Mouse (Mus musculus): ENCODE results near the gene Cmtr1. TPM values are rescaled to one million over a fixed set of nuclear protein-coding genes. Genes with fewer than 3 reads are reported as not detected.
A peak's percentile ranks its signal among the peaks of the same experiment; 100 is the strongest.
"Not testable (repeated sequence)": the region's sequence is repeated elsewhere in the genome, so short reads cannot be mapped to it uniquely, and the experiment has no call there.

The Cmtr1 gene
- polyA plus RNA-seq, 1 experiment from 2014 or later: 144 TPM

- no peak overlapping the region for H3K4me3 ChIP-seq (ENCODE audit: low read depth, low read length)
- peaks cover 22% of the 10 kb centered on the region for H3K4me1 ChIP-seq (replicated peaks; ENCODE audit: control insufficient read depth, insufficient read depth, low read length)
- 70% methylated on average over 7 of the region's 7 CpGs for WGBS
- H3K27me3 ChIP-seq (ENCODE audit: control insufficient read depth, insufficient read depth, low read length): no peaks in the 10 kb centered on the region
- H3K9ac ChIP-seq (ENCODE audit: low read length): no peak overlapping the region
- no peak overlapping the region for H3K27ac ChIP-seq (ENCODE audit: low read depth, low read length)
- H3K36me3 ChIP-seq (ENCODE audit: control insufficient read depth, insufficient read depth, low read length): no peaks in the 10 kb centered on the region
- ATAC-seq (replicated peaks; ENCODE audit: low FRiP score): no peak
- H3K9me3 ChIP-seq (ENCODE audit: control insufficient read depth, low read length): no peaks in the 10 kb centered on the region
- no peak for DNase-seq (ENCODE audit: low spot score)
- H3K4me2 ChIP-seq (ENCODE audit: low read depth, low read length, severe bottlenecking): no peak overlapping the region
These were observed 52.2 kb downstream of the Cmtr1 start for GRCm38 (mm10) chr17:29712565-29712964.

GRCm38 (mm10) chr17:29713734-29714133, 53.3 kb downstream of the Cmtr1 start:
- H3K36me3 ChIP-seq (ENCODE audit: control insufficient read depth, insufficient read depth, low read length): not testable (repeated sequence)
- 95% methylated on average over 4 of the region's 4 CpGs for WGBS

GRCm38 (mm10) chr17:29716732-29717445, 56.5 kb downstream of the Cmtr1 start, which contains the start of gene Ccdc167:
TSS of gene Ccdc167 (minus strand) at chr17:29717044.
- Histone ChIP-seq H3K4me2 (ENCODE audit: low read depth, low read length, severe bottlenecking) (peak within 1 kb of the TSS; percentile 60), H3K36me3 (ENCODE audit: control insufficient read depth, insufficient read depth, low read length) (no peaks in the 10 kb centered on the region), H3K9me3 (ENCODE audit: control insufficient read depth, low read length) (no peaks in the 10 kb centered on the region), H3K9ac (ENCODE audit: low read length) (peak within 1 kb of the TSS; percentile 64), H3K27ac (ENCODE audit: low read depth, low read length) (no peak within 1 kb of the TSS), H3K4me3 (ENCODE audit: low read depth, low read length) (peak within 1 kb of the TSS; percentile 41), H3K4me1 (replicated peaks; ENCODE audit: control insufficient read depth, insufficient read depth, low read length) (peaks cover 10% of the 10 kb centered on the region; the same call in 1 of the 2 replicates), H3K27me3 (ENCODE audit: control insufficient read depth, insufficient read depth, low read length) (no peaks in the 10 kb centered on the region)
- 6% methylated on average over 41 of the region's 41 CpGs for WGBS
- DNase-seq (ENCODE audit: low spot score) (peak; percentile 98), ATAC-seq (replicated peaks; ENCODE audit: low FRiP score) (peak; percentile 95)

More at GRCm38 (mm10) chr17:29713734-29714133, 53.3 kb downstream of the Cmtr1 start:
- not testable (repeated sequence) for H3K9ac ChIP-seq (ENCODE audit: low read length); H3K9me3 ChIP-seq (ENCODE audit: control insufficient read depth, low read length); DNase-seq (ENCODE audit: low spot score); H3K4me2 ChIP-seq (ENCODE audit: low read depth, low read length, severe bottlenecking); H3K27me3 ChIP-seq (ENCODE audit: control insufficient read depth, insufficient read depth, low read length); H3K4me3 ChIP-seq (ENCODE audit: low read depth, low read length); H3K27ac ChIP-seq (ENCODE audit: low read depth, low read length); ATAC-seq (replicated peaks; ENCODE audit: low FRiP score)
- H3K4me1 ChIP-seq (replicated peaks; ENCODE audit: control insufficient read depth, insufficient read depth, low read length): peaks cover 14% of the 10 kb centered on the region; the same call in 1 of the 2 replicates

- peaks cover 3% of the 10 kb centered on the region; the same call in 1 of the 2 replicates for H3K4me1 ChIP-seq (replicated peaks; ENCODE audit: control insufficient read depth, insufficient read depth, low read length)
- H3K9me3 ChIP-seq (ENCODE audit: control insufficient read depth, low read length): no peaks in the 10 kb centered on the region
- no peak overlapping the region for H3K27ac ChIP-seq (ENCODE audit: low read depth, low read length)
- H3K36me3 ChIP-seq (ENCODE audit: control insufficient read depth, insufficient read depth, low read length): no peaks in the 10 kb centered on the region
- 91% methylated on average over 8 of the region's 8 CpGs for WGBS
- no peak for DNase-seq (ENCODE audit: low spot score)
- no peak overlapping the region for H3K4me3 ChIP-seq (ENCODE audit: low read depth, low read length)
- H3K27me3 ChIP-seq (ENCODE audit: control insufficient read depth, insufficient read depth, low read length): no peaks in the 10 kb centered on the region
- no peak overlapping the region for H3K9ac ChIP-seq (ENCODE audit: low read length)
- no peak overlapping the region for H3K4me2 ChIP-seq (ENCODE audit: low read depth, low read length, severe bottlenecking)
- no peak for ATAC-seq (replicated peaks; ENCODE audit: low FRiP score)
These were observed 58.3 kb downstream of the Cmtr1 start for GRCm38 (mm10) chr17:29718660-29719059.

- ATAC-seq (replicated peaks; ENCODE audit: low FRiP score) (no peak), DNase-seq (ENCODE audit: low spot score) (no peak)
- no peak overlapping the region for H3K4me3 ChIP-seq (ENCODE audit: low read depth, low read length)
- H3K9ac ChIP-seq (ENCODE audit: low read length): no peak overlapping the region
- no peaks in the 10 kb centered on the region for H3K36me3 ChIP-seq (ENCODE audit: control insufficient read depth, insufficient read depth, low read length)
- H3K27me3 ChIP-seq (ENCODE audit: control insufficient read depth, insufficient read depth, low read length): no peaks in the 10 kb centered on the region
- H3K27ac ChIP-seq (ENCODE audit: low read depth, low read length): no peak overlapping the region
- no peaks in the 10 kb centered on the region for H3K9me3 ChIP-seq (ENCODE audit: control insufficient read depth, low read length)
- no peak overlapping the region for H3K4me2 ChIP-seq (ENCODE audit: low read depth, low read length, severe bottlenecking)
- WGBS: 84% methylated on average over 13 of the region's 13 CpGs
- H3K4me1 ChIP-seq (replicated peaks; ENCODE audit: control insufficient read depth, insufficient read depth, low read length): peaks cover 3% of the 10 kb centered on the region; the same call in 1 of the 2 replicates
These were observed 59.5 kb downstream of the Cmtr1 start for GRCm38 (mm10) chr17:29719628-29720575.

GRCm38 (mm10) chr17:29720755-29721365, 60.5 kb downstream of the Cmtr1 start:
- peaks cover 3% of the 10 kb centered on the region; the same call in 1 of the 2 replicates for H3K4me1 ChIP-seq (replicated peaks; ENCODE audit: control insufficient read depth, insufficient read depth, low read length)
- H3K9me3 ChIP-seq (ENCODE audit: control insufficient read depth, low read length): no peaks in the 10 kb centered on the region
- no peak overlapping the region for H3K4me2 ChIP-seq (ENCODE audit: low read depth, low read length, severe bottlenecking)
- no peaks in the 10 kb centered on the region for H3K27me3 ChIP-seq (ENCODE audit: control insufficient read depth, insufficient read depth, low read length)
- 81% methylated on average over 11 of the region's 11 CpGs for WGBS
- DNase-seq (ENCODE audit: low spot score) (no peak), ATAC-seq (replicated peaks; ENCODE audit: low FRiP score) (no peak)
- no peaks in the 10 kb centered on the region for H3K36me3 ChIP-seq (ENCODE audit: control insufficient read depth, insufficient read depth, low read length)
- H3K27ac ChIP-seq (ENCODE audit: low read depth, low read length): no peak overlapping the region
- no peak overlapping the region for H3K4me3 ChIP-seq (ENCODE audit: low read depth, low read length)
- no peak overlapping the region for H3K9ac ChIP-seq (ENCODE audit: low read length)

- ATAC-seq (replicated peaks; ENCODE audit: low FRiP score) (no peak), DNase-seq (ENCODE audit: low spot score) (no peak)
- Histone ChIP-seq H3K27me3 (ENCODE audit: control insufficient read depth, insufficient read depth, low read length) (no peaks in the 10 kb centered on the region), H3K9ac (ENCODE audit: low read length) (no peak overlapping the region), H3K27ac (ENCODE audit: low read depth, low read length) (no peak overlapping the region), H3K4me3 (ENCODE audit: low read depth, low read length) (no peak overlapping the region), H3K36me3 (ENCODE audit: control insufficient read depth, insufficient read depth, low read length) (no peaks in the 10 kb centered on the region), H3K9me3 (ENCODE audit: control insufficient read depth, low read length) (no peaks in the 10 kb centered on the region), H3K4me1 (replicated peaks; ENCODE audit: control insufficient read depth, insufficient read depth, low read length) (no peaks in the 10 kb centered on the region), H3K4me2 (ENCODE audit: low read depth, low read length, severe bottlenecking) (no peak overlapping the region)
- WGBS: 85% methylated on average over 6 of the region's 6 CpGs
These were observed 64.2 kb downstream of the Cmtr1 start for GRCm38 (mm10) chr17:29724610-29725009.

- no peak overlapping the region for H3K27ac ChIP-seq (ENCODE audit: low read depth, low read length)
- ATAC-seq (replicated peaks; ENCODE audit: low FRiP score): no peak
- WGBS: 81% methylated on average over 6 of the region's 6 CpGs
These were observed 64.7 kb downstream of the Cmtr1 start for GRCm38 (mm10) chr17:29725027-29725620.

More at GRCm38 (mm10) chr17:29725027-29725620, 64.7 kb downstream of the Cmtr1 start:
- H3K9me3 ChIP-seq (ENCODE audit: control insufficient read depth, low read length): no peaks in the 10 kb centered on the region
- H3K4me2 ChIP-seq (ENCODE audit: low read depth, low read length, severe bottlenecking): no peak overlapping the region
- no peaks in the 10 kb centered on the region for H3K27me3 ChIP-seq (ENCODE audit: control insufficient read depth, insufficient read depth, low read length)
- no peak for DNase-seq (ENCODE audit: low spot score)
- H3K36me3 ChIP-seq (ENCODE audit: control insufficient read depth, insufficient read depth, low read length): no peaks in the 10 kb centered on the region
- H3K9ac ChIP-seq (ENCODE audit: low read length): no peak overlapping the region
- H3K4me1 ChIP-seq (replicated peaks; ENCODE audit: control insufficient read depth, insufficient read depth, low read length): no peaks in the 10 kb centered on the region
- no peak overlapping the region for H3K4me3 ChIP-seq (ENCODE audit: low read depth, low read length)
